Mouse (Mus musculus) limb, embryonic 15.5 days (tissue): ENCODE measurements around the gene Olfr235. TPM values are rescaled to one million over a fixed set of nuclear protein-coding genes. Genes with fewer than 3 reads are reported as not detected.
"Not testable (repeated sequence)": the region's sequence is repeated elsewhere in the genome, so short reads cannot be mapped to it uniquely, and the experiment has no call there.

Experiments
- ATAC-seq: fragments of 200-750 bp; cut with Nextera tagmentation; 2 replicates; pipeline ENCODE4 v1.8.0; 2017; ENCODE audit warnings: low read depth, moderate TSS enrichment; ENCODE audit not compliant: insufficient number of reproducible peaks, low FRiP score, low TSS enrichment
- H3K27ac ChIP-seq: fragments of 300-500 bp; sonication (generic); 2 replicates; pipeline ENCODE4 v1.5.1; 2015; ENCODE audit warnings: moderate library complexity, mild to moderate bottlenecking, inconsistent platforms
- H3K27me3 ChIP-seq: fragments of 300-500 bp; sonication (generic); 2 replicates; pipeline ENCODE4 v1.6.1; 2015; ENCODE audit warnings: inconsistent platforms
- H3K36me3 ChIP-seq: fragments of 300-500 bp; sonication (generic); 2 replicates; pipeline ENCODE4 v1.6.1; 2015; ENCODE audit warnings: inconsistent platforms
- H3K4me1 ChIP-seq: fragments of 300-500 bp; sonication (generic); 2 replicates; pipeline ENCODE4 v1.6.1; 2015; ENCODE audit warnings: inconsistent platforms
- H3K4me2 ChIP-seq: fragments of 300-500 bp; sonication (generic); 2 replicates; pipeline ENCODE4 v1.6.1; 2015; ENCODE audit warnings: mild to moderate bottlenecking, inconsistent platforms
- H3K4me3 ChIP-seq: fragments of 300-500 bp; sonication (generic); 2 replicates; pipeline ENCODE4 v1.5.1; 2015; ENCODE audit warnings: mild to moderate bottlenecking, inconsistent platforms
- H3K9ac ChIP-seq: fragments of 300-500 bp; sonication (generic); 2 replicates; pipeline ENCODE4 v1.6.1; 2015; ENCODE audit warnings: inconsistent platforms
- H3K9me3 ChIP-seq: fragments of 300-500 bp; sonication (generic); 2 replicates; pipeline ENCODE4 v1.6.1; 2016; ENCODE audit warnings: inconsistent platforms
- WGBS: fragments of 180-500 bp; shearing (Covaris S2); methylation state at CpG from one replicate; pipeline ENCODE4 v1.1.7; 2015; 5-methylcytosine and 5-hydroxymethylcytosine counted together
- polyA plus RNA-seq: library from polyadenylated mRNA; unstranded; fragments of >200 nt; fragmentation: Nextera tagmentation; extraction: Ambion mirVana; gene quantifications from 2 replicates; pipeline ENCODE4 v1.2.1, GENCODE M21; 2015

Olfr235 gene
- polyA plus RNA-seq, result not detected in 2 replicates

DNA sequence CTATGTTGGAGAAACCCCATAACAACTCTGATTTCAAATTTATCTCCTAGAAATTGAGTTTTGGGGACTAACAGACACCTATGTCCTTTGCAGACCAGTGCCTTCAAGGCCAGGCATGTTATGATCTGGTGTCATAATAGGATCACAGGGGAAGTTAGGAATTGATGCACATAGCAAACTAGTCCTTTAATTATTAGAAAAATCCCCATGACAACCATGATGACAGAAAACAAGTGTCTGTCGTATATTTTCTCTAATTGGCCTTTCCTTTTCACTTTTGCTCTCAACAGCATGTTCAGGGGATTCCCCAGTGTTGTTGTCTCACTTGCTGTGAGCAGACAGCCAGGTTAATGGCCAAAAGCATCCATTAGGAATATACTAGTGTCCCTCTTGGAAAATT lies at the start of gene Olfr235:
Olfr235 (plus strand) TSS at position 301 of the 400 bp plus-strand sequence.
- Histone ChIP-seq H3K36me3 (no peaks in the 10 kb centered on the region), H3K4me3 (no peak within 1 kb of the TSS), H3K27ac (no peak within 1 kb of the TSS), H3K9me3 (no peaks in the 10 kb centered on the region), H3K27me3 (no peaks in the 10 kb centered on the region), H3K4me1 (no peaks in the 10 kb centered on the region), H3K4me2 (no peak within 1 kb of the TSS), H3K9ac (no peak within 1 kb of the TSS)
- no peak for ATAC-seq
- WGBS, result 45% methylated on average over 1 of the region's 1 CpGs

DNA sequence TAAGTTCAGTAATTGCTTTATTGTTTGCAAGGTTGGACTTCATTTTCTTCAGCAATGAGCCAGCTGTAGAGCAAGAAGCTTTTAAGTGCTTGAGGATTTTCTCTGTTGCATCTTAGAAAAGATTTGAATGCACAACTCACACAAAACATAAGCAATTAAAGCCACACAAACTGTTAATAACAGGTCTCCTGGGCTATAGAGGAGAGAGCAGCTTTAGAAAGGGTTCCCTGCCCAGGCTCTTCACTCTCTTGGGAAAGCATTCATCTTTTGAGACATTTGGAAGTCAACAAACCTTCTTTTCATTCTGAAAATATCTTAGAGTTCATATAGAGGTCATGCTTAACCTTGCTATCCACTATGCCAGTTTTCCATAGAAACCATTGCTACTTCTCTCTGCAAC lies 28.3 kb upstream of the Olfr235 start, which contains the start of gene Olfr1432:
Olfr1432 (minus strand) TSS at position 101 of the 400 bp plus-strand sequence.
- not testable (repeated sequence) for ATAC-seq, H3K27ac ChIP-seq, H3K9me3 ChIP-seq, H3K4me3 ChIP-seq, H3K27me3 ChIP-seq, H3K4me2 ChIP-seq, H3K9ac ChIP-seq, H3K4me1 ChIP-seq, H3K36me3 ChIP-seq

DNA sequence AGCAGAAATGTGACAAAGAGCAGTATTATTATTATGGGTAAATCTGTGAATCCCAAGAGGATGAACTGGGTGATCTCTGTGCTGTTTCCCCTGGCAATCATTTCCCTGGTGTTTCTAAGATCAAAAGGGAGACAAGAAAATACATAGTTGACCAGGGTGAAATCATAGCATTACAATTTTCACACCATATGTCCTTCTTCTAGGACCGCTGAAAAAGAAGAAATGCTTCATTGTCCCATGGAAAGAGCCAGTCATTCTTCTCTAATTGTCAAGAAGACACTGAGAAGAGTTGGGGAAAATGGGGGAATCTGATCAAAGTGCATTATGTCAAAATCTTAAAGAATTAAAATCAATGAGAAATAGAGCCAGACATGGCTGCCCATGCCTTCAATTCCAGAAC lies 19.3 kb upstream of the Olfr235 start, which contains the start of gene Olfr262:
Olfr262 (minus strand) TSS at position 101 of the 400 bp plus-strand sequence.
- Histone ChIP-seq H3K9me3 (no peaks in the 10 kb centered on the region), H3K4me3 (no peak within 1 kb of the TSS), H3K4me1 (no peaks in the 10 kb centered on the region), H3K27ac (no peak within 1 kb of the TSS), H3K27me3 (no peaks in the 10 kb centered on the region), H3K36me3 (no peaks in the 10 kb centered on the region), H3K9ac (no peak within 1 kb of the TSS), H3K4me2 (no peak within 1 kb of the TSS)
- ATAC-seq, result no peak
- 87% methylated on average over 1 of the region's 1 CpGs for WGBS

DNA sequence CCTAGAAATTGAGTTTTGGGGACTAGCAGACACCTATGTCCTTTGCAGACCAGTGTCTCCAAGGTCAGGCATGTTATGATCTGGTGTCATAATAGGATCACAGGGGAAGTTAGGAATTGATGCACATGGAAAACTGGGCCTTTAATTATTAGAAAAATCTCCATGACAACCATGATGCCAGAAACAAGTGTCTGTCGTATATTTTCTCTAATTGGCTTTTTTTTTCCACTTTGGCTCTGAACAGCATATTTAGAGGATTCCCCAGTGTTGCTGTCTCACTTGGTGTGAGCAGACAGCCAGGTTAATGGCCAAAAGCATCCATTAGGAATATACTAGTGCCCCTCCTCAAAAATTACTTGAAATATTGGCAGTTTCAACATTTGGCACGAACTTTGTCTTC lies 18.7 kb downstream of the Olfr235 start, which contains the start of gene Olfr1434:
Olfr1434 (plus strand) TSS at position 301 of the 400 bp plus-strand sequence.
- no peak within 1 kb of the TSS for H3K4me2 ChIP-seq
- no peak within 1 kb of the TSS for H3K4me3 ChIP-seq
- H3K27ac ChIP-seq, result no peak within 1 kb of the TSS
- ATAC-seq, result no peak
- WGBS, result 68% methylated on average over 2 of the region's 2 CpGs
- no peaks in the 10 kb centered on the region for H3K4me1 ChIP-seq
- H3K27me3 ChIP-seq, result no peaks in the 10 kb centered on the region
- no peaks in the 10 kb centered on the region for H3K9me3 ChIP-seq
- H3K36me3 ChIP-seq, result no peaks in the 10 kb centered on the region
- H3K9ac ChIP-seq, result no peak within 1 kb of the TSS

DNA sequence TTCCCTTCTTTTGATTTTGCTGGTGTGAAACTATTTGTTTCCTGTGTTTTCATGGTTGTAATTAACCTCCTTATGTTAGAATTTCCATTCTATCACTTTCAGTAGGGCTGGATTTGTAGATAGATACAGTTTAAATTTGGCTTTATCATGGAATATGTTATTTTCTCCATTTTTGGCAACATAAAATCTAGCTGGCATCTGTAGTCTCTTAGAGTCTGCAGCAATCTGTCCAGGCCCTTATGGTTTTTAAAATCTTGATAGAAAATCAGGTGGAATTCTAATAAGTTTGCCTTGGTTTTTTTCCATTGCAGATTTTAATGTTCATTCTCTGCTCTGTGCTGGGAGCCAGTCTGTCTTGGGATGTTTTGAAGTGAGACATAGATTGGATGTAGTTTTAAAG lies 32.1 kb downstream of the Olfr235 start:
- H3K4me2 ChIP-seq, result no peak overlapping the region
- no peaks in the 10 kb centered on the region for H3K9me3 ChIP-seq
- H3K36me3 ChIP-seq, result no peaks in the 10 kb centered on the region
- H3K27ac ChIP-seq, result no peak overlapping the region
- no peak overlapping the region for H3K4me3 ChIP-seq
- no peak overlapping the region for H3K9ac ChIP-seq
- no peak for ATAC-seq
- H3K27me3 ChIP-seq, result no peaks in the 10 kb centered on the region
- no peaks in the 10 kb centered on the region for H3K4me1 ChIP-seq

DNA sequence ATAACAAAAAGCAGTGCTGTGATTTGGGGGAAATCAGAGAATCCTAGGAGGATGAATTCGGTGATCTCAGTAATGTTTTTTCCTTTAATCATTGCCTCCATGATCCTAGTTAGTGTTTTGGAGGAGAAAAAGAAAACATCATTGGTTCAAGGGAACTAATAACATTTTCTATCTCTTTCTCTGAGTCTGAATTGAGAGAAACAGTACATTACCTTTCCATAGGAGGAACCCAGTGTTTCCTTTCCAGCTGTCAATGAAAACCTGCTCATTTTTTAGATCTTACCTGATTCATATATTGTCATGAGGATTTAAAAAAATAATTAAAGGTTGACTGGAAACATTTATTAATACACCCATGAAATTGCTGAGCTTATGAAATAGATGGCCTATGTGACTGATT lies 38.2 kb downstream of the Olfr235 start, which contains the start of gene Olfr1436:
Olfr1436 (minus strand) TSS at position 101 of the 400 bp plus-strand sequence.
- not testable (repeated sequence) for H3K9me3 ChIP-seq, H3K4me1 ChIP-seq, H3K9ac ChIP-seq, ATAC-seq, H3K27ac ChIP-seq, H3K4me3 ChIP-seq, H3K36me3 ChIP-seq, H3K4me2 ChIP-seq, H3K27me3 ChIP-seq
- WGBS, result 68% methylated on average over 1 of the region's 1 CpGs

Other genes with a start within 250 kb of the Olfr235 start
- 0.03 TPM in 1 of 2 replicates, not detected in the other for gene Olfr1423, start 219.7 kb upstream of the Olfr235 start, polyA plus RNA-seq
- not detected in 2 replicates for gene Olfr1424, start 198.3 kb upstream of the Olfr235 start, polyA plus RNA-seq
- not detected in 2 replicates for gene Olfr1425, start 183.3 kb upstream of the Olfr235 start, polyA plus RNA-seq
- not detected in 2 replicates for gene Olfr1426, start 169.0 kb upstream of the Olfr235 start, polyA plus RNA-seq
- gene Olfr1427, start 157.7 kb upstream of the Olfr235 start, polyA plus RNA-seq, result not detected in 2 replicates
- gene Olfr1428, start 145.1 kb upstream of the Olfr235 start, polyA plus RNA-seq, result not detected in 2 replicates
- gene Olfr76, start 137.8 kb upstream of the Olfr235 start, polyA plus RNA-seq, result not detected in 2 replicates
- gene Olfr1555-ps1, start 90.9 kb upstream of the Olfr235 start, polyA plus RNA-seq, result not detected in 2 replicates
- gene Olfr1431, start 60.4 kb upstream of the Olfr235 start, polyA plus RNA-seq, result not detected in 2 replicates
- gene Olfr1432, start 28.4 kb upstream of the Olfr235 start, polyA plus RNA-seq, result not detected in 2 replicates
- gene Olfr262, start 19.4 kb upstream of the Olfr235 start, polyA plus RNA-seq, result not detected in 2 replicates
- not detected in 2 replicates for gene Olfr1434, start 18.8 kb downstream of the Olfr235 start, polyA plus RNA-seq
- not detected in 2 replicates for gene Olfr1436, start 38.1 kb downstream of the Olfr235 start, polyA plus RNA-seq
- not detected in 2 replicates for gene Olfr1437, start 64.1 kb downstream of the Olfr235 start, polyA plus RNA-seq
- gene Olfr1438-ps1, start 74.9 kb downstream of the Olfr235 start, polyA plus RNA-seq, result not detected in 2 replicates
- gene Olfr1440, start 126.2 kb downstream of the Olfr235 start, polyA plus RNA-seq, result not detected in 2 replicates
- gene Olfr1441, start 156.4 kb downstream of the Olfr235 start, polyA plus RNA-seq, result not detected in 2 replicates
- gene Pfpl, start 166.9 kb downstream of the Olfr235 start, polyA plus RNA-seq, result not detected in 2 replicates
- 0.47 and 0.54 TPM in 2 replicates for gene Mpeg1, start 199.7 kb downstream of the Olfr235 start, polyA plus RNA-seq
- 7.7 and 8.0 TPM in 2 replicates for gene Dtx4, start 240.4 kb downstream of the Olfr235 start, polyA plus RNA-seq